Mouse (Mus musculus) adrenal gland, postnatal 4 days (tissue): ENCODE results near the gene Kdm4b. TPM values are rescaled to one million over a fixed set of nuclear protein-coding genes. Genes with fewer than 3 reads are reported as not detected.
A peak's percentile ranks its signal among the peaks of the same experiment; 100 is the strongest.

Experiments
- DNase-seq, 2 experiments: peaks; one replicate each; pipeline ENCODE4 v3.0.0; 2021 to 2022; ENCODE audit warnings: low spot score in 2 of 2, mixed read lengths in 2 of 2
- long read RNA-seq, 2 experiments: library from polyadenylated mRNA; stranded (forward); transcript quantifications; one replicate each; pipeline ENCODE4 v2.0.0; 2021
- total RNA-seq, 2 experiments: library from RNA; stranded (reverse); gene quantifications; 2 replicates each; pipeline ENCODE4 v1.2.3; 2021

Gene Kdm4b
- total RNA-seq: 10 to 100 TPM; 50.1 to 54.1 TPM
- long read RNA-seq, experiment 1, full-length matches to known transcripts: 7 of 34 reads
- long read RNA-seq, experiment 1, partial matches to known transcripts: 9 of 34 reads
- long read RNA-seq, experiment 1, other reads (novel, unspliced or antisense): 18 of 34 reads
- long read RNA-seq, experiment 2, full-length matches to known transcripts: 5 of 76 reads
- long read RNA-seq, experiment 2, partial matches to known transcripts: 32 of 76 reads
- long read RNA-seq, experiment 2, other reads (novel, unspliced or antisense): 39 of 76 reads

DNA sequence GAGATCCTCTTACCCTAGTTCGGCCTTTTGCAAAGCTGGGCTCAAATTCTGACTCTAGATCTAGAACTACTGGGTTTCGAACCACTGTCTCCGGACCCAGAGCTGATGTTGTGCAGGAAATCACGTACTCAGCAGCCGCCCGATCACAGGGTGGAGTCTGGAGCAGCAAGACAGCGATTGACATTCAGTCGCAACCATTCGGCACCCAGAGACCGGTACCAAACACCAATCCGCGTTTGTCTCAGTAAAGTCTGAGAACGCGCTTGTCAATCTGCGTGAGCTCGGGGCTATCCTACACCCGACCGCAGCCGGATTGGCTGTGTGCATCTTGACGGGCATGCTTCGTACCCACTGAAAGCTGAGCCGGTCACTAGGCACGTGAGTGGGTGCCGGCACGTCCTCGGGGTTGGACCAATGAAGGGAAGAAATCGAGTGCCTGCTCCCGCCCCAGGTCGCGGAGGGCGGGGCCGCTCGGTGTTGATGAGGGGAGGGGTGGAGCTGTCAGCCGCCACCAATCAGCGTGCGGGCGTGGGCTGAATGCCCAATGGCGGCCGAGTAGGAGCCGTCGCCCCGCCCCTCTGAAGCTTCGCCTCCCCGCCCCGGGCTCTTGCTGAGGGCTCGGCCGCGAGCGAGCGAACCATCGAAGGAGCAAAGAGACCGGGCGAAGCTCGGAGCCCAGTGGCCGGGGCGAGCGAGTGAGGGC is at the start of gene Kdm4b:
Kdm4b (plus strand) TSS at position 613 of the 703 bp plus-strand sequence.
- peak; percentile 95 to 98 for DNase-seq

DNA sequence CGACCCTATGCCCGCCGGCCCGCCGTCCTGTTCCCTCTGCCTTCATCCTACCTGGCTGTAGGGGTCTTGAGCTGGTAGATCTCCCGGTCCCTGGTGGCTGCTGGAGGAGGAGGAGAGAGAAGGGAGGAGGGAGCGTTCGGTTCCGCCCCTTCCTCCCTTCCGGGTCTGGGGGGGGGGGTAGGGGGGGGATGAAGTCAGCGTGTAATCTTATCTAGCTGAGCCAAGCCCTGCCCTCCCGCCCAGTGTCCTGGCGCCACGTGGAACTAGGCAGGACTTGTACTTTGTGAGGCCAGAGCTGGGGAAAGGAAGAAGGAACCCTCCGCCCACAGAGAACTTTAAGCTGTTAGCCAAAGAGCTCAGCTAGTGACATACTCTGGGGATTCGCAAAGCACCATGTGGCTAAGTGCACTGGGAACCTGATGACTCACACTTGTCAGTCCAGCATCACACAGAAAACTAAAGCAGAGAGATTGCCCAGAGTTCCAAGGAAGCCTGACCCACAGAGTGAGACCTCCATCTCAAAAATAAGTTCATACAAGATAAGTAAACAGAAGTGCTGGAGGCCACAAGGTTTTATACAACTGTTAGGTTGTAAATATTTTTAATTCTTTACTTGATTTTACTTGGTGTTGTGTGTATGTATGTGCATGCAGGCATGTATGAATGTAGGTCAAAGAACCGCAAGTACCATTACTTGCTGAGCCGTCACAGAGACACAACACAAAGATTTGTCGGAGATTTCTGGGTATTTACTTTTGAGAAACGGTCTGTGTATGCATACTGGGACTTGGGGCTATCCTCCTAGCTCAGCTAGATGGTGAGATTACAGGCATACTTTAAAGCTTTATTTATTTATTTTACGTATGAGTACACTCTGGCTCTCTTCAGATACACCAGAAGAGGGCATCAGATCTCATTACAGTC is 49.0 kb upstream of the Kdm4b start, which contains the start of gene Ticam1:
Ticam1 (minus strand) TSS at position 144 of the 924 bp plus-strand sequence.
- peak; percentile 75 to 80 for DNase-seq

DNA sequence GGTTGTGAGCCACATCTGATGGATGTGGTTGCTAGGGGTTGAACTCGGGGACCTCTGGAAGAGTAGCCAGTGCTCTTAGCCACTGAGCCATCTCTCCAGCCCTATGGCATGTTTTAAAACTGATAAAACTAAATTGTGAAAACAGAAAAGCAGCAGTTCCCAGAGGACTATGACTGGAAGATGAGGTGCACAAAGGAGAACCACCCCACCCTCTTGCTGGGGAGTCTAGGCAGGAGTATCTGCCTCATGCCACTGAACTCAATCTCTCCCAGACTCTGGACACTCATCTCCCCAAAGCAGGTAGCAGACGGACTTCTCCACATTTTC is 48.3 kb upstream of the Kdm4b start:
- DNase-seq: no peak

DNA sequence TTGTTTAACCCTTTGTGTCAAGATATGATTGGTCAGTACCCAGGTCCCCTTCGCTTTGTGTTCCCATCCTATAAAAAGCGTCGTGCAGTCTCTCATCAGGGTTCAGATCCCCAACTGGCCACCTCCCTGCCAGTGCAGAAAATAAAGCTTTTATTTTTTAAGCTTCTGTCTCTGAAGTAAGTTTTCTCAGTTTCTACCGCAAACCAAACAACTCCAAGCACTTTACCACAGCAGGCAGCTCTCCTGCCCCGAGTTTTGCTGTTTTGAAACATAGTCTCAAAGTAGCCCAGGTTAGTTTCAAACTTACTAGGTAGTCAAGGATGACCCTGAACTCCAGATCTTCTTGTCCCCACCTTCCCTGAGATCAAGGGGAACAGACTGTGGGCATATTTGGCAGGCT is 47.5 kb upstream of the Kdm4b start:
- DNase-seq: no peak

DNA sequence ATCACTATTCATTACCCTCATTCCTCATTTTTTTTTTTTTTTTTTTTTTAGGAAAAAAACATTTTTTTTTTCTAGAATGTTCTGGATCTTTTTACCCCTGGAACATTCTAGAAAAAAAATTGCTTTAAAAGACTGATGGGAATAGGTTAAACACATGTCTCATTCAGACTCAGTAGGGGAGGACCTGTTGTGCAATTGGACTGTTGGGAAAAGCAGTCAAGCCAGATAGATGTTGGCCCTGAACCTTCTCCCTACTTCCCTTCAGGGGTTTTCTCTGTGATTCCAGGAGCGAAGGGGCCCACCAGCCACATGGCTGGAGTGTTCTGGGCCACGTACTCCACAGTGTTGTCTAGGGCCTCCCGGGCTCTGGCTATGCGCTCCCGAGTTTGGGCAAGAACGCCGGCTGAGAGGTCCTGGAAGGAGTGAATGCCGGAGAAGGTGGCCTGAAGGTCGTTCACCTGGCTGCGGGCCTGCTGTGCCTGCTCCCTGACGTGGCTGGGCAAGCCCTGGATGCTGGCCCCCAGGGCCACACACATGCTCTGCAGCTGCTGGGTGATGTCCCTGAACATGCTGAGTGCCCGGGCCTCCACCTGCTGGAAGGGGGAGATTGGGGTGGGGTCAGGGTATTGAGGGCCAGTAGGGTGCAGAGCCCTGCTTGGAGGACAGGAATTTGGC is 46.2 kb upstream of the Kdm4b start:
- DNase-seq: no peak

DNA sequence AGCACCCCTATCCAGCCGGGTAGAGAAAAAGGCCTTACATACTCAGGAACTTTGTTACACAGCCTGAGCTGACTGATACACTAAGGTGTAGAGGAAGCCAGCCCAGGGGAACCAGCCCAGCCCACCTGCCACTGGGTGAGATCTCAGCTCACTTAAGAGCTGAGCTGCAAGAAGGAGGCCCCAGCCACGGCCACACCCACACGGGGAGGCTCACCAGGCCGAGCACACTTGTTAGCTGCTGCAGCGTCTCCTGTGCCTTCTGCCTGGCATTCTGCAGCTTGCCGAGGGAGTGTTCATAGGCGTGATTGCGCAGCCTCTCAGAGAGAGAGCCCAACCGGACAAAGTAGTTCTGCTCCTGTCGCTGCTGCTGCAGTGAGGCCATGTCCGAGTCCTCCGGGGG is 44.7 kb upstream of the Kdm4b start:
- no peak for DNase-seq

DNA sequence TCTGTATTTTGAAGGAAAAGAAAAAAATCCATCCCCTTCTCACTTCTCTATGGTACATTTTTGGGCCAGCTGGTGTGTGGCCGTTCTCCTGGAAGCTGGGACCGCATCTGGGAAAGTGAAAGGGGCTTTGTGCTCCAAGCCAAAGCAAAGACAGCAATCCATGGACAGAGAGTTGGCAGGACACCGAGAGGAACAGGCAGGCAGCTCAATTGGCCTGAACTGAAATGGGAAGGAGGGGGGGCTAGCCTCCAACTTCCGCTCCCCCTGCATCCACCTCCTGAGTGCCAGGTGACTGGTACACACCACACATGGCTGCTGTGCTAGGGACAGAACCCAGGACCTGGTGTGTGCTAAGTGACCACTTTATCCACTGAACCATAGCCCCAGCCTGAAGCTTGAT is 43.1 kb upstream of the Kdm4b start:
- DNase-seq: no peak

DNA sequence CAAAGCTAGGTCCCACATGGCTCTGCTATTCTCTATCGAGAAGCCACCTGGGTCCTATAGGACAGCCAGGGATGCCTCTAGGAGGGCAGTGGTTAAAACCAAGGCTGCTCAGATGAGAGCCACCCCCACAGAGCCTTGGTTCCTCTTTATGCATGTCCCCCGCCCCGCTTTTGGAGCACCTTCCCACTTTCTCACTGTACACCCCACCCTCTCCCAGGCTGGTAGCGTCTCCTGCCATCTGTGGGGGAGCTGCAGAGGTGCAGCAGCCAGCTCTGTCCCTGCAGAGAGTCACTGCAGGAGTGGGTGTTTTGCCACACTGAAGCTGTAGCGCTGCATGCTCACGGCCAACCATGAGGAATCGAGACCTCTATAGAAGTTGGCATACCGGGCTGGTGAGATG is 42.5 kb upstream of the Kdm4b start:
- DNase-seq: no peak

DNA sequence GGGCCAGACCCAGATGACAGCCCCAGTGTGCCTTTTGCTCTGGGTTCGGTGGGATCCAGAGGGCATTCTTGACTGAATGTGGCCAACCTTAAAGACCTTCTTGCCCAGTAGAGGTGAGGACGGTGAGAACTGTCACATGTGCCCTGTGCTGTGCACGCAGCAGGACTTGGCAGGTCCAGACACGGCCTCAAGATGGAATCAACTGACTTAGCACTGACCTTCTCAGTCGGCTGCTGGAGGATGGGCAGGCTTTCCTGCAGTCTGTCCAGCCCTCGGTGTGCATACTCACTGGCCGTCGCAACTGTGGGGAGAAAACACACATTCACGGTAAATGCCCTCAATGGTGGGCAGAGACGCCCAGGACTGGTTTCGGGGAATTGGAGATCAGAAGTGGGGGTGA is 39.9 kb upstream of the Kdm4b start:
- DNase-seq: no peak

DNA sequence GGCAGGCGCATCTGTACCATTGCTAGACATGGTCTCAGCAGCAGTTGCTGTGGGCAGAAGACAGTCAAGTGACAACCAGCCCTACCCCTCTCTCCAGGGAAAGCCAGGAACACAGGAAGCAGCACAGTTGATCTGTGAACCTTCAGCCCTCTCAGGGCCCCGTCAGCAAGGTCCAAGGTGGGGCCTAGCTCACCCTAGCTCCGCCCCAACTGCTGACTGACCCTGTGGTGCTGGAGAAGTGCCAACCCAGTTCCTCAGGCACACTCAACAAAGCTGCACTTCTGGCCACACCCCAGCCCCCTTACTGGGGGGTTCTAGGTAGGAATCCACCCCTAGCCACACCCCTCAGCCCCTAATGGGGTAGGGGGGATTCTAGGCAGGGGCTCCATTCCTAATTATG is 38.0 kb upstream of the Kdm4b start:
- peak in 1 of 2 experiments; percentile 50 for DNase-seq

DNA sequence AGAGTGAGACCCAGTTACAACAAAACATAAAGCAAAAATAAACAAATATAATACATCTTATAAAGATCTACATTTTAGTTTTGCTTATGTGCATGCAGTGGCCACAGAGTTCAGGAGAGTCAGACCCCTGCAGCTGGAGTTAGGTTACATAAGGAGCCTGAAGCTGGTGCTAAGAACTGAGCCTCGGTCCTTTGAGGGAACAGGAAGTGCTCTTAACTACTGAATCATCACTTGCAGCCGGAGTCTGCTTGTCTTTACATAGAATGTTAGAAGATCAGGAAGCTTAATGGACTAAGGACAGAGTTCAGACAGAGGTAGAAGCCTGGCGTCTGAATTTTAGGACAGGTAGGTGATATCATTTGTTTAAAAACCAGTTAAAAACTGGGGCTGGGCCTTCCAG is 37.0 kb upstream of the Kdm4b start:
- DNase-seq: no peak

DNA sequence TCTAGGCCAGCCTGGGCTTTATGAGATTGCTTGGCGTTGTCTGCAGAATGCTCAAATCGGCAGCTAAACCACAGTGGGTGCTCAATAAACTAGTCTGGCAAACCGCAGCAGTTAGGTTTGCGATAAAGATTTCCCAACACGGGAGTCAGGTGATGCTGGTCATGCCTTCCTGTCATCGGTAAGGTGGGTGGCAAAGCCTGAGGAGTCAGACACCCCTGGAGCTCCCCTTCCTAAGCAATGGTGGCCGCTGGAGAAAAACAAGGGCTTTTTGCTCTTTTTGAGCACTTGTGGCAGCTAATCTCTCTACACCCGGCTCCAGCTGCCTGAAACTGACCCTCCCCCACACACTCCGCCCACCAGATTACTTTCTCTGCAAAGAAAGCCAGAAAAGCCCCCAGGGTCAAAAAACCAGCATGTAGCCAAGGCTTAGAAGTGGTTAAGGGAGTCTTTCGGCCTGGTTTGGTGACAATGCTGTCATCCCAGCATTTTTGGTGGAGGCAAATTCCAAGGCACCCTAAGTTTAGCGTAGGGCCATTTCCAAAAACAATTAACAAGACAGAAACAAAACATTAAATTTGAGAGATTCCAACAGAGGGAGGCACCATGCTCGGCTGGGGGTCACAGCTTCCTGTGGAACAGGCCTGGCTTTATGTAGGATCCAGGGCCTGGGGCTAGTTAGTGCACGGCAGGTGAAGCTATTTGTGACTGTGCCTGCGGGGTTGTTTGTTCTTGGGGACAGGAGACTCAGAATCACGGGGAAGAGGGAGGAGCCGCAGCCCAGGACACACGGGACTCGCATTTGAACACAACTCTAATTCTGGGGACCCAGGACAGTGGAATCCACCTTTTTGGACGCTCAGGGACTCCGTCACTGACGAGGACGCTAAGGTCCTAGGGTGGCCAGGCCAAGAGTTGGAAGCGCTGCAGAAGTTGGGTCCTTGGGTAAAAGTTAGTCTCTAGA is 36.2 kb upstream of the Kdm4b start:
- no peak for DNase-seq

DNA sequence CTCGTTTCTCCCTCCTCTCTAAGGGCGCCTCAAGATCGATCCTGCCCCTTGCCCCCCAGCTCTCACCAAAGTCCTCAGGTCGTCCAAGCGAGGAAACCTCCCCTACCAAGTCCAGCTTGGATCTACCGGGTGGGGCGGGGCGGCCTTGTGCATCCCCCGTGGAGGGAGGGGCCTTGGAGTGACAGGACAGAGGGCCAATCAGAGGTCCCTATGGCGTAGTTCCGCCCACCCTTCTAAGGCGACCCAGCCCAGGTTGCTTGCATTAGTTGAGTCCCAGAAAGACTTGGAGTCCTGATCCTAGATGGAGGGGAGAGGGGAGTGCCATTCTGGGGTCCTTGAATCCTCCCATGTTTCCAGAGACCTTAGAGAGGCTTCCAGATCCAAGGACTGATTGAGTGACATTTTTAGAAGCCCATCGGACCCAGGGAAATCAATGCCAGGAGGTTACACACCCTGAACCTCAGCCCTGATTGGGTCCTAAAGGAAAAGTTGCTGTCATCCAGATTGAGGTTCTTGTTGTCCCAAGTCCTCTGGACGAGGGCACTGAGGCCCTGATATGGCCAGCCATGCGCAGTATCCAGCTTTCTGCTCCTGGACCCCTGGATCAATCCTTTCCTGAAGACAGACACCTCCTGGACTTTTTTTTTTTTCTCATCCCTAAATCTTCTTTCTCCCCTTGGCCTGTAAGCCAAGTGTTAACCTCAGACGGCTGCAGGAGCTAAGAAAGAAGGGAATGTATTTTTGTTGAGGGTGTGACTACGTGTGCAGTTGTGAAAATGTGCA is 35.3 kb upstream of the Kdm4b start:
- DNase-seq: peak; percentile 92

DNA sequence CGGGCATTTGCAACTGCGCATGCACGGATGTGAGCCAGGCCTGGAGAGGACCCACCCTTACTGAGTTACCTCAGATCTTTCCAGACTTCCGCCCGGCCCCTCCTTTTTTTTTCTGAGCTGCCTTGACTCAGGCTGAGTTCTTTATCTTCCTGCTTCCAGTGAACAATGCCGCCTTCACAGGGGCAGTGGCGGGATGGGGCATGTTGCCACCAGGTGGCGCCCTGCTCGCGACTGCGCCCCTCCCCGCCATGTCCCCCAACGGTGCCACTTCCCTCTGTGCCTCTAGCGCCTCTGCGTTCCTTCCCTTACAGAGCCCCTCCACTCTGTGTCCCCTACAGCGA is 34.7 kb upstream of the Kdm4b start:
- DNase-seq: peak; percentile 76 to 80

DNA sequence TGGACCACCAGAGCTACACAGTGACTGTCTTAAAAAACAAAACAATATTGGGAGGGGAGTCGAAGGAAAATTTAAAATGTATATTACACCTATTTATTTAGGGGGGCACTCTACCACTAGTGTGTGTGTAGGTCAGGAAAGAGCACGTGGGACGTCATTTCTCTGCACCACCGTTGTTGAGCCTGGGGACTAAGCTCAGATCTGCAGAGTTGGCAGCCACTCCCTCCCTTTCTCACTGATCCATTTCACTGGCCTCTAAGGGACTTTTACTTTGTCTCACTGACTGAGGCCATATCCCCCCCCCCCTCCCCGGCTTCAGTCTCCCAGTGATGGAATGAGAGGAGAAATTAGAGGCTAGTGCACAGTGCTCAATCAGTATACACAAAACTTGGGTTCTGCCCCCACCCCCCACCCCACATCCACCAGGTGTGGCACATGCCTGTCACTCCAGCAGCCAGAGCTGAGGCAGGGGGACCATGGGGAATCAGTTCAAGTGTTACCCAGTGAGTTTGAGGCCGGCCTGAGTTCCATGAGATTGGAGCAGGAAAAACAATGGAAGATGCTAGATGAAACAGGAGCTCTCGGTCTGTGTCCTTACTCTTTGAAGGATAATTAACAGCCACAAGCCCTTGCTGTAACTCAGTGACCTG is 33.9 kb upstream of the Kdm4b start:
- no peak for DNase-seq

DNA sequence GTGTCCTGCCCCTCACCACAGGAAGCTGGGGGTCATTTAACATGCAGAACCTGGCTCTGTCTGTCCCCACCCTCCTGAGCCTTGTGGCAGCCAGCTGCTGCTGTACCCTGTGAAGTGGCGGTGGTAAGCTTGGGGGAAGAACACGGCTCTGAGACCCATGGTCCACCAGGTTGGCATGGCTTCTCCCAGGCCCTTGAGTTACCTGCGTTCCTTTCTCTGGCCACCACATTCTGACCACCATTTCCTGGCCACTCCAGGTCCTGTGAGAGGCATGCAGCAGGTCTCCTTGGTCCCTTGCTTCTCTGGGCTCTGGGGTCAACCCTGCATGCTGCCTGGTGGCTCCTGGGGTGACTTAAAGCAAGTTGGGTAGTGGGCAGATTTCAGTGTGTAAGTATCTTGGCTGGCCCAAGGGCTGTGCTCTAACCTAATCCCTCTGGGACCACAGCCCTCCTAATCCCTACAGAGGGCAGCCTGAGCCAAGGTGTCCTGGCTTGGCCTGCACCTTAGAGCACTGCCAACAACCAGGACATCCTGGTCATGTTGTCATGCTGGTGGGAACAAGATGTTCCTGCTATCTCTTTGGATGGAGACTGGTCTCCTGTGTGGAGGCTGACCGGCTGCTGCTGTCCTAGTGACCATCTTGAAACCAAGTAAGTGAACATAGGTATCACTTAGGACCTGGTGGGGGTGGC is 33.2 kb upstream of the Kdm4b start, which contains the start of gene Plin3:
Plin3 (minus strand) TSS at position 343 of the 692 bp plus-strand sequence.
- DNase-seq: no peak

DNA sequence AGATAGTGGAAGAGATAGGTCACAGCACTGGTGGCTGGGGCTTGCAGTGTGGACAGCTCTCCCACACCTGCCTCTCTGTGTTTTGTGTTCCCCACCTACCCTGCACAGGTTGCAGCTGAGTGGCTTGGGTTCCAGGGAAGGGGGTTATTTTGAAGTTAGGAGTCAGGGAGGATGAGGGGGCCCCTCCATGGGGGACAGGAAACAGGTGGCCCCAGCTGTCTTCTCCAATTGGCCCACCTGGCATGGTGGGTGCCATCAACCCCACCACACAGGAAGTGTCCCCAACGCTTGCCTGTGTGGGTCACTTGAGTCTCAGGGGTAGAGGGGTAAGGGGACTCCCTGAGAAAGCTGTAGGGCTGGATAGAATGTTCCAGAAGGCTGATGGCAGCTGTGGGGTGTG is 32.6 kb upstream of the Kdm4b start:
- no peak for DNase-seq

DNA sequence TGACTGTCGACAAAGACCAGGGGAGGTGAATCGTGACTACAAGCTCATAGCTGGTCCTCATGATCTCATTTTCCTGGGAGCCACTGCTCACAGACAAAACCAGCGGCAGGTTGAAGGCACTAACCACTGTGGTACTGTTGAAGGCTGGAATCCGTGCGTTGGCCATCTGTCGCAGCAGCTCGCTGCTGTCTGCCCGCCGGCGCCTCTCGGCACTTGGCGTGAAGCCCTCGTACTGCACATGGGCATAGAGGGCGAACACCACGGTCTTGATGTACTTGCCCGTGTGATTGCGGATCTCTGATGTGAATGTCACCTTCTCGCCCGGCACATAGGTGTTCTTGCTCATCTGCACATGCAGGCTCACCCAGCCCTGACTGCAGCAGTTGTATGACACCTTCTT is 31.6 kb upstream of the Kdm4b start:
- DNase-seq: no peak
